Mouse (Mus musculus) liver, adult 2 months (tissue): Measurements from ENCODE around the gene Aida. TPM values are rescaled to one million over a fixed set of nuclear protein-coding genes. Genes with fewer than 3 reads are reported as not detected.
A peak's percentile ranks its signal among the peaks of the same experiment; 100 is the strongest.
"Not testable (repeated sequence)": the region's sequence is repeated elsewhere in the genome, so short reads cannot be mapped to it uniquely, and the experiment has no call there.

Experiments used
- DNase-seq: peaks from one replicate; pipeline ENCODE4 v3.0.0-alpha.2; 2011; ENCODE audit warnings: low read depth, low spot score; ENCODE audit errors: extremely low read depth
- H3K27ac ChIP-seq: fragments of 200-500 bp; replicated peaks from 2 replicates; pipeline ENCODE4 v1.5.1; 2012; ENCODE audit warnings: low read depth, mild to moderate bottlenecking, control low read depth, inconsistent platforms, low read length; ENCODE audit not compliant: insufficient read depth
- H3K27me3 ChIP-seq: fragments of 200-500 bp; 2 replicates; pipeline ENCODE4 v1.6.1; 2012; ENCODE audit warnings: mild to moderate bottlenecking, moderate library complexity, low read length, inconsistent platforms; ENCODE audit not compliant: control insufficient read depth, insufficient read depth
- H3K36me3 ChIP-seq: fragments of 200-500 bp; 2 replicates; pipeline ENCODE4 v1.6.1; 2012; ENCODE audit warnings: low read length, inconsistent platforms; ENCODE audit not compliant: control insufficient read depth, insufficient read depth
- H3K4me1 ChIP-seq: fragments of 200-500 bp; 2 replicates; pipeline ENCODE4 v1.6.1; 2011; ENCODE audit warnings: low read length; ENCODE audit not compliant: control insufficient read depth, insufficient read depth
- H3K4me3 ChIP-seq: fragments of 200-500 bp; 2 replicates; pipeline ENCODE4 v1.5.1; 2011; ENCODE audit warnings: low read depth, mild to moderate bottlenecking, control low read depth, low read length, moderate library complexity; ENCODE audit not compliant: insufficient read depth
- H3K79me2 ChIP-seq: fragments of 200-500 bp; 2 replicates; pipeline ENCODE4 v1.6.1; 2012; ENCODE audit warnings: inconsistent platforms, mild to moderate bottlenecking, low read length, moderate library complexity; ENCODE audit not compliant: control insufficient read depth, insufficient read depth
- H3K9ac ChIP-seq: fragments of 200-500 bp; 2 replicates; pipeline ENCODE4 v1.6.1; 2012; ENCODE audit warnings: low read depth, mild to moderate bottlenecking, control low read depth, inconsistent platforms, low read length
- CTCF ChIP-seq: fragments of 200-500 bp; IDR thresholded peaks from 2 replicates; pipeline ENCODE4 v1.5.1; 2011; ENCODE audit warnings: low read depth, low read length, control low read depth
- POLR2A ChIP-seq: fragments of 200-500 bp; IDR thresholded peaks from 2 replicates; pipeline ENCODE4 v1.6.1; 2011; ENCODE audit warnings: low read length, control low read depth; ENCODE audit not compliant: insufficient read depth; ENCODE audit errors: extremely low read depth
- WGBS: fragments of 180-500 bp; shearing (Covaris S2); methylation state at CpG from one replicate; pipeline ENCODE4 v1.1.7; 2018; 5-methylcytosine and 5-hydroxymethylcytosine counted together
- polyA plus RNA-seq: library from polyadenylated mRNA; depleted of rRNA; stranded (reverse); fragments of >200 nt; gene quantifications from 2 replicates; pipeline ENCODE4 v1.2.3, GENCODE M21; 2012
- total RNA-seq: library from RNA; depleted of rRNA; stranded (reverse); fragments of >200 nt; gene quantifications from 2 replicates; pipeline ENCODE4 v1.2.3, GENCODE M21; 2014

Gene Aida
- total and polyA plus RNA-seq, 2 experiments = 3.6 to 10.8 TPM

DNA sequence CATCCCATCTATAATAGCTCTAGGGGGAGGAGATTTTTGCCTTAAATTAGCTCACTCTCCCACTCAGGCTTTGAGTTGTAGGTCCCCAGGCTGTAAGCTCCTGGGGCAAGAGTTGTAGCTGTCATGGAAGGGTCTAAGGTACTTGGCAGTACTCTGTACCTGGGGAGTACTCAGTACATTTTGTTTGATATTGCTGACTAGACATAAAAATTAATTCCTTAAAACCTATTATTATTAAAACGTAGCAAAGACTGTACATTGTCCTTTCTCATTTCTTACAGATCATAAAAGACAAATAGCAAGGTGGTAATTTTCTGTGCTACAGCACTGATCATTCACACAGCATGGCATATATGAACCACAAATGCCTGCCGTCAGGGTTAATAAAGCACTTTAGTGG is 27.5 kb downstream of the Aida start:
- WGBS = 96% methylated on average over 2 of the region's 2 CpGs
- Histone ChIP-seq H3K79me2 (no peaks in the 10 kb centered on the region), H3K27ac (no peak overlapping the region), H3K4me3 (no peak overlapping the region), H3K36me3 (peaks cover 56% of the 10 kb centered on the region), H3K27me3 (no peaks in the 10 kb centered on the region), H3K9ac (no peak overlapping the region), H3K4me1 (no peaks in the 10 kb centered on the region)
- DNase-seq = no peak
- TF ChIP-seq CTCF = no peak
- TF ChIP-seq POLR2A = no peak

DNA sequence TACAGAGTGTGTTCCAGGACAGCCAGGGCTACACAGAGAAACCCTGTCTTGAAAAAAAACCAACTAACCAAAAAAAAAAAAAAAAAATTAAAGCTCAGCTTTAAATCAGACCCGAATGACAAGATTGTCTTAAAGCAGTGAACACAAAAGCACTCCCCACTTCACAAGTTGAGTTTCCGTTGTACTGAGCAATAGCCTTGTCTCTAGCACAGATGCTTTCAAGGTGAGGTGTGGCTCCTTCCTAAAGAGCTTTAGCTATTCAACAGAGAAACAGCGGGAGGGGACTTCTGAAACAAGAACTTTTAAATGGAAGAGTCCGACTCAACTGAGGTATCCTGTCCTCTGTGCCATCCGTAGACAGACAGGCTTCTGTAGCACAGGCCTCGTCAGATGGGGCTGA is 28.0 kb downstream of the Aida start:
- H3K4me1 ChIP-seq = no peaks in the 10 kb centered on the region
- H3K4me3 ChIP-seq = no peak overlapping the region
- WGBS = 98% methylated on average over 6 of the region's 6 CpGs
- no peak overlapping the region for H3K27ac ChIP-seq
- no peak overlapping the region for H3K9ac ChIP-seq
- no peak for TF ChIP-seq CTCF
- no peak for TF ChIP-seq POLR2A
- no peaks in the 10 kb centered on the region for H3K79me2 ChIP-seq
- no peaks in the 10 kb centered on the region for H3K27me3 ChIP-seq
- H3K36me3 ChIP-seq = peaks cover 58% of the 10 kb centered on the region
- DNase-seq = no peak

DNA sequence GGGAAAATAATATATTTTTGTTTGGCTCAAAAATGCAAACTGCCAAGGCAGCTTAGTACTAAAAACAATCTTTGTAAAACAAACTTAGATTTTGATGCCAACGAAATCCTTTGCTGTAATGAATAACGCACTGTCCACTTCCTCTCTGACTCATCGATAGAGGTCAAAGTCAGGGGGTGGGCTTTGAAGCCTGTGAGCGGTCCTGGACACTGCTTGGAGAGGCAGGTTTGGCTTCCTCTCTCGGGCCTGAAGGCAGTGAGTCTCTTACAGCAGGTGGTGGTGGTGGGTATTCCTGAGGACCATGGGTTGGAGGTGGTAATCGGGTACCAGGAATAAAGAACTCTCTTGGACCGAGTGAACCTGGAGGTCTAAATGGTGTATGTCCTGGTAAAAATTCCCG is 30.8 kb downstream of the Aida start:
- Histone ChIP-seq H3K4me3 (no peak overlapping the region), H3K27ac (no peak overlapping the region), H3K79me2 (no peaks in the 10 kb centered on the region), H3K4me1 (no peaks in the 10 kb centered on the region), H3K36me3 (peaks cover 74% of the 10 kb centered on the region), H3K9ac (no peak overlapping the region), H3K27me3 (no peaks in the 10 kb centered on the region)
- 85% methylated on average over 8 of the region's 8 CpGs for WGBS
- DNase-seq = no peak
- no peak for TF ChIP-seq POLR2A
- no peak for TF ChIP-seq CTCF

DNA sequence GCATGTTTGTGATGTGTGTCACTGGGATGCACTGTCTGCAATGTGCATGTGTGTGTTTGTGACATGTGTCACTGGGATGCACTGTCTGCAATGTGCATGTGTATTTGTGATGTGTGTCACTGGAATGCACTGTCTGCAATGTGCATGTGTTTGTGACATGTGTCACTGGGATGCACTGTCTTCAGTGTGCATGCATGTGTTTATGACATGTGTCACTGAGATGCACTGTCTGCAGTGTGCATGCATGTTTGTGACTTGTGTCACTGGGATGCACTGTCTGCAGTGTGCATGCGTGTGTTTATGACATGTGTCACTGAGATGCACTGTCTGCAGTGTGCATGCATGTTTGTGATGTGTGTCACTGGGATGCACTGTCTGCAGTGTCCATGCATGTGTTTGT is 46.5 kb downstream of the Aida start:
- not testable (repeated sequence) for H3K79me2 ChIP-seq, H3K4me3 ChIP-seq, H3K9ac ChIP-seq, H3K27ac ChIP-seq, H3K27me3 ChIP-seq, DNase-seq, H3K4me1 ChIP-seq
- WGBS = 100% methylated on average over 1 of the region's 1 CpGs
- H3K36me3 ChIP-seq = peaks cover 30% of the 10 kb centered on the region

DNA sequence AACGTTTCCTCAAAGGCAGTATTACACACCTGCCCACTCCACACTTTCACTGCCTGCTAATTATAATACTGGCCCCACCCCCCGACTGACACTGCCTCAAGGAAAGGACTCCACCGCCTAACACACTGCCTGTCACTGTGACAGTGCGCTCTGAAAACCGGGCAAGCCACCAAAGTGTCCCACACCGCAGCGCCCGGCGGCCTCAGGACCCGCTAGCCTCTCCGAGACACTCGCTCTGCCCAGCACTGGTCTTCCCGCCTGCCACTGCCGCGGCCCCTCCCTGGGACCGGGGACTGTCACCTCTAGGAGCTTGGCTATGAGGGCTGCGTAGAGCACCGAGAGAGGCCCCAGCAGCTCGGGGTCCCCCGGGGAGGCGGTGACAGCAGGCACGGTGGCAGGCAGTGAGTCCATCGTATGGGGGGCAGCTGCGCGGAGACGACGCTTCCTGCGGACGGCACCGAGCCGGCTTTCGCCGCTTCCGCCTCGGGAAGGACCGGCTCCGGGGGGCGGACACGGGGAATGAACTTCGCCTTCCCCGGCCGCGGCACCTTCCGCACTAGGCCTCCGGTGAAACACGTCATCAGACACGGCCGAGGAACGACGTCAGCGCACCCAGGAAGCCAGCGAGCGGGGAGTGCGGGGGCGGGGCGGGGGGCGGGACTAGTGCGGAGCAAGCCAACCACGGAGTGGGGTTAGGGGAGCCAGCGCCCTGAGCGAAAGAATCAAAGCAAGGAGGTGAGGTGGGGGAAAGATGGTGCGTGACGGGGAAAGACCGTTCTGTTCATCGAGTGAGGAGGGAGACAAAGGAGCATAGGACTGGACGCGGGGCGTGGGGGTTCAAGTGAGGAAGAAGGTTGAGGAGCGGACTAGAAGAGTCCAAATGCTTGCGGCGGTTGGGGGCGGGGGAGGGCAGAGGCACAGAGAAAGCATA is 48.8 kb downstream of the Aida start:
- Histone ChIP-seq H3K9ac (peak overlapping the region; percentile 92), H3K4me3 (peak overlapping the region; percentile 84), H3K36me3 (peaks cover 32% of the 10 kb centered on the region), H3K4me1 (peaks cover 6% of the 10 kb centered on the region), H3K79me2 (peaks cover 9% of the 10 kb centered on the region; the same call in 1 of the 2 replicates), H3K27ac (peak overlapping the region; percentile 65), H3K27me3 (no peaks in the 10 kb centered on the region)
- WGBS = 1% methylated on average over 72 of the region's 72 CpGs
- TF ChIP-seq POLR2A = 0 out of 2 replicates have a peak, but pooled peaks have one; percentile 15
- no peak for TF ChIP-seq CTCF
- DNase-seq = peak; percentile 75

DNA sequence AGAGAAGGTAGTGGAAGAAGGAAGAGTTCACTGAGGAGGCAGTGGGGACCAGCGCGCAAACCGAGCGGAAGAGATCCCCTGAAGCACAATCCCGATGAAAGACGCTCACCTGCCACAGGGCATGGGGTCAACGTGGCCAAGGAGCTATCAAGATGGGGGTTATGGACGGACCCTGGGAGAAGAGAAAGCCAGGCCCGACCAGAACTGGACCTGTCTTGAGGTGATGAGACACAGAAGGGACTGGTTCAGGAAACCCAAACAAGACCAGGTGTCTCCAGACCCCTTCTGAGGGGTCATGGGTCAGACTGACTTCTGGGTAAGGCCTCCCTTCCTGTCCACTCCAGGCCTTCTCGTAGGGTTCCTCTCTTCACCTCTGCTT is 49.4 kb downstream of the Aida start:
- no peak for TF ChIP-seq POLR2A
- TF ChIP-seq CTCF = no peak
- H3K36me3 ChIP-seq = peaks cover 33% of the 10 kb centered on the region
- H3K4me3 ChIP-seq = peak overlapping the region; percentile 84
- H3K27ac ChIP-seq = peak overlapping the region; percentile 53
- H3K9ac ChIP-seq = peak overlapping the region; percentile 74
- H3K4me1 ChIP-seq = peaks cover 6% of the 10 kb centered on the region
- peaks cover 9% of the 10 kb centered on the region; the same call in 1 of the 2 replicates for H3K79me2 ChIP-seq
- DNase-seq = no peak
- H3K27me3 ChIP-seq = no peaks in the 10 kb centered on the region
- 14% methylated on average over 10 of the region's 10 CpGs for WGBS
